Mouse (Mus musculus): ENCODE data around the gene Itga4.

- TF ChIP-seq CTCF (IDR thresholded peaks at IDR 0.05) (no peak), EP300 (IDR thresholded peaks at IDR 0.05) (no peak)
These were observed 47.2 kb downstream of the Itga4 start for GRCm38 (mm10) chr2:79302398-79302797.

All from lung, postnatal 0 days (tissue).